Mouse (Mus musculus) CH12.LX (cell line): ENCODE results near the gene Ppm1m.

Experiments used
- BHLHE40 ChIP-seq: IDR thresholded peaks from 2 replicates; pipeline ENCODE4 v1.6.1; 2011; ENCODE audit warnings: mild to moderate bottlenecking, low read depth, low read length, improper control_type of control experiment
- CHD1 ChIP-seq: IDR thresholded peaks from 2 replicates; pipeline ENCODE4 v1.6.1; 2012; ENCODE audit warnings: low read depth, low read length, improper control_type of control experiment, inconsistent platforms
- CTCF ChIP-seq, 2 experiments: IDR thresholded peaks in 1 of 2; conservative IDR thresholded peaks in 1 of 2; 2 replicates each; pipeline ENCODE4 v1.5.1; 2011 to 2012; ENCODE audit warnings: low read depth in 2 of 2, low read length in 2 of 2, improper control_type of control experiment in 1 of 2, inconsistent platforms in 1 of 2, mild to moderate bottlenecking in 1 of 2, moderate library complexity in 1 of 2
- E2F4 ChIP-seq: IDR thresholded peaks from 2 replicates; pipeline ENCODE4 v1.6.1; 2011; ENCODE audit warnings: low read depth, low read length, improper control_type of control experiment; ENCODE audit not compliant: insufficient replicate concordance
- ELF1 ChIP-seq: IDR thresholded peaks from 2 replicates; pipeline ENCODE4 v1.6.1; 2014; ENCODE audit warnings: low read depth, mild to moderate bottlenecking, inconsistent platforms, low read length, improper control_type of control experiment
- EP300 ChIP-seq: IDR thresholded peaks from 2 replicates; pipeline ENCODE4 v1.6.1; 2011; ENCODE audit warnings: low read length, improper control_type of control experiment
- HCFC1 ChIP-seq: IDR thresholded peaks from 2 replicates; pipeline ENCODE4 v1.6.1; 2012; ENCODE audit warnings: low read depth, mild to moderate bottlenecking, inconsistent platforms, low read length, improper control_type of control experiment
- JUN ChIP-seq: IDR thresholded peaks from 2 replicates; pipeline ENCODE4 v1.6.1; 2011; ENCODE audit warnings: low read depth, mild to moderate bottlenecking, low read length, improper control_type of control experiment, moderate library complexity; ENCODE audit not compliant: insufficient read depth
- MAFK ChIP-seq: IDR thresholded peaks from 2 replicates; pipeline ENCODE4 v1.6.1; 2011; ENCODE audit warnings: low read length, improper control_type of control experiment; ENCODE audit not compliant: insufficient replicate concordance
- MYC ChIP-seq: IDR thresholded peaks from 2 replicates; pipeline ENCODE4 v1.6.1; 2011; ENCODE audit warnings: low read depth, mild to moderate bottlenecking, improper control_type of control experiment, low read length
- NELFE ChIP-seq: IDR thresholded peaks from 2 replicates; pipeline ENCODE4 v1.6.1; 2011; ENCODE audit warnings: low read depth, low read length, improper control_type of control experiment
- POLR2A ChIP-seq: IDR thresholded peaks from 2 replicates; pipeline ENCODE4 v1.6.1; 2011; ENCODE audit warnings: low read depth, mild to moderate bottlenecking, improper control_type of control experiment, low read length
- USF1 ChIP-seq: IDR thresholded peaks from 2 replicates; pipeline ENCODE4 v1.6.1; 2014; ENCODE audit warnings: low read depth, mild to moderate bottlenecking, inconsistent platforms, low read length, improper control_type of control experiment

DNA sequence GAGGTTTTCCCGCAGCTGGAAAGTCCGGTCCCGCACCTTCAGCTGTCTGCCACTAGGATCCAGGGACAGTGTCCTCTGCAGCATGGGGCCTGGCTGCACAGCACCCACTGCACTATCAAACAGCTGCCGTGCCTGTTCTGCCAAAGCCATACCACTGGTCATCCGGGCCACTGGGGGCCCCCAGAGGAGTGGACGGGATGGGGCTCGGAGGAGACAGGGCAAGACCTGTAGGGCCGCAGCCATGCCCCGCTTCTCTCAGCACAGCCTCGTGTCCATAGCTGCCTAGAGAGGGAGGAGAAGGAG lies 42.0 kb downstream of the Ppm1m start:
- no peak for TF ChIP-seq CTCF (conservative IDR thresholded peaks at IDR 0.05 in 1 of 2, IDR thresholded peaks at IDR 0.05 in 1 of 2; ENCODE audit: low read depth in 2 of 2, low read length in 2 of 2)
- TF ChIP-seq MYC: no peak
- no peak for TF ChIP-seq EP300
- no peak for TF ChIP-seq NELFE
- no peak for TF ChIP-seq CHD1
- no peak for TF ChIP-seq ELF1
- no peak for TF ChIP-seq POLR2A
- no peak for TF ChIP-seq JUN
- TF ChIP-seq USF1: no peak
- no peak for TF ChIP-seq E2F4
- TF ChIP-seq BHLHE40: no peak
- TF ChIP-seq HCFC1: no peak
- TF ChIP-seq MAFK: no peak
